Mouse (Mus musculus) fat pad, adult 2 months (tissue): Measurements from ENCODE around the gene Stn1.

Experiments
- DNase-seq: peaks from one replicate; pipeline ENCODE4 v3.0.0-alpha.2; 2011; ENCODE audit warnings: low read depth, low spot score; ENCODE audit errors: extremely low read depth

Stn1 gene

GRCm38 (mm10) chr19:47545055-47545454 lies 7.7 kb upstream of the Stn1 start:
- DNase-seq, result no peak

GRCm38 (mm10) chr19:47542441-47542840 lies 5.1 kb upstream of the Stn1 start:
- no peak for DNase-seq

DNA sequence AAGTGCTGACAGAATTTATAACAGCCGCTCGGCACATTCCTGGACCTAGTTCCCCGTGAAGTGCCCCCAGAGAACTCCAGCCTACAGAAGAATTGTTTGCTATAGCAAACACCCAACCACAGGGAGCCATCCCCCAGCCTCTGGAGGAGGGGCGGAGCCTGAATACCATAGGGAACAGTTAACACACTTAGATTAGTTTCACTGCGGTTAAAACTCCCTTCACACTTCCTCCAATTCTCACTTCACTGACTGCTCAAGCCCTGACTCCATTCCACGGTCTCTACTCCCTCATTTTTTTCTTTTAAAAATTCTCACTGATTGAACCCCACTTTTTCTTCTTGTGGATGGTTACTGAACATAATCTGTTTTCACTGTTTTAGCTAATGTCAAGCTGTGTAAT lies 1.5 kb upstream of the Stn1 start:
- no peak for DNase-seq

DNA sequence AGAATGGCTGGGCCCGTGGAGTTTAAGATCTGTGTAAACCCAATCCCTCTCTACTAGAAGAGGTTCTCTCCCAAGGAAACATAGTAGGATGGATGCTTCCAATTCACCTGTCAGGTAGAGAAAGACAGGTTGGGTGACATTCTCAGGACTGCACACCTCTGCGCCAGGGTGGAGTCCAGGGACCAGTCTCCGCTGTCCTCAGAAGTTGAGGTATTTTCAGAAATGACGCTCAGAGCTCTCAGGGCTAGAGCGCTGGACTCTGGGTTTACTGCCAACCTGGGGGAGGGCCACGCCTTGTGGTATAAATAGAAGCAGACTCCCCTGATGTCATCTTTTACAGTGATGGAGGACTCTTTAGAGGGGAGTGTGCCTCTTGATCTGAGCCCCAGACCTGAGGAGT lies 572 bp upstream of the Stn1 start:
- no peak for DNase-seq

DNA sequence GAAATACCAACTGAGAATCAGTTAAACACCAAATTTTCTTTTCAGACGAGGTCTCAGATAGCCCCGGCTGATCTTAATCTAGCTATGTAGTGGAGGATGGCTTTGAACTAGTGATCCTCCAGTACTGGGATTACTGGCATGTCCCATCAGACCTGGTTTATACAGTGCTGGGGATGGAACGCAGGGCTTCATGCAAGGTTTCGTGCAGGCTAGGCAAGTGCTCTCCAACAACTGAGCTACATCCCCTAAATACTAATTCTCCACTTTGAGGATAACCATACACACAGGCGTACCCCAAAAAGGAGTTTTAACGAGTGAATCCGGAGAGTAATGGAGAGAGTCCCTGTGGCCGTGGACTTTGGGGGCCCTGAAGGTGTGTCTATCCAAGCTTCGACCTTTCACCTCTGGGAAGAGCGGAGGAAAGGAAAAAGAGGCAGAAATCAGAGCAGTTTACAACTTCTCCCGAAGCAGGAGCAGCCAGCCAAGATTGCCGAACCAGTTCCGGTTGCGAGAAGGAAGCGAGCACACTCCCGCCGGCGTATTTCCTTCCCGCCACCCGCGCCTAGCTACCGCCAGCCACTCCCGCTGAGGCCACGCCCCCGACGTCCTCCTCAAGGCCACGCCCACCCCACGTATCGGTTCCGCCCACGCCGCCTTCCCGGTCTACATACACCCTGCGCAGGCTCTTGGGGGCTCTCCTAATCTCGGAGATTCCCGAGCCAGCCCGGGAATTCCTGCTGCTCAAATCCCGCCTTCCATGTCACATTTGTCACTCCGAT lies 597 bp downstream of the Stn1 start:
- DNase-seq, result peak; percentile 45

DNA sequence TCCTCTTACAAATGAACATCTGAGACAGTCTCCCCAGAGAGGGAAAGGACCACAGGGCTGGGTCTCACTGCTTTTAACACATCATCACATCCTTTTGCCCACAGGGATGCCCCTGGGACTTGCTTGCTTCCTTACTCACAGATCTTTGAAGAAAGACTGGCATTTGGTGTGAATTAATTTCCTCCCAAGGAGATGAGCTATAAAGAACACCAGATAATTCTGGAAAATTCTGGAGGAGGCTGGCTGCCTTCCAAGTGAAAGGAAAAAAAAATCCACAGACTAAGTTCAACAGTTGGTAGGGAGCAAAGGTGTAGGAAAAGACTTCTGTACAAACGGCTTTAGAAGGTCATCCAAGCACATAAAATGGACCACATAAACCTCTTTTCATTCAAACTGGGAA lies 3.2 kb downstream of the Stn1 start:
- no peak for DNase-seq

GRCm38 (mm10) chr19:47532449-47532848 lies 4.9 kb downstream of the Stn1 start:
- DNase-seq, result no peak

DNA sequence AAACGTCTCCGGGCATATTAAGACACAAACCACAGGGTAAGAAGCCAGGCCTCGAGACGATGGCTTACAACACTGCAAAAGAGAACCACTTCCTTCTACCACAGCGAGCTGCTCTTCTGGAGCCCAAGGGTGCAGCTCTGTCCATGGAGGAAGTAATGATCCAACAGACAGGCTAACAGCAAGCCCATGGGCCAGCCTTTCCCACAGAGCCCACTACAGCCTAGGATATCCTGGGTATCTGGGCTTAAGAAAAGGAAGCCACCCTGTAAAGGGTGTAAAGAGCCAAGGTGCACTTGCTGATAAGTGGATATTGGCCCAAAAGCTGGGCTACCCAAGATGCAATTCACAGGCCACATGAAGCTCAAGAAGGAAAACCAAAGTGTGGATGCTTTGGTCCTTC lies 6.0 kb downstream of the Stn1 start:
- DNase-seq, result no peak

DNA sequence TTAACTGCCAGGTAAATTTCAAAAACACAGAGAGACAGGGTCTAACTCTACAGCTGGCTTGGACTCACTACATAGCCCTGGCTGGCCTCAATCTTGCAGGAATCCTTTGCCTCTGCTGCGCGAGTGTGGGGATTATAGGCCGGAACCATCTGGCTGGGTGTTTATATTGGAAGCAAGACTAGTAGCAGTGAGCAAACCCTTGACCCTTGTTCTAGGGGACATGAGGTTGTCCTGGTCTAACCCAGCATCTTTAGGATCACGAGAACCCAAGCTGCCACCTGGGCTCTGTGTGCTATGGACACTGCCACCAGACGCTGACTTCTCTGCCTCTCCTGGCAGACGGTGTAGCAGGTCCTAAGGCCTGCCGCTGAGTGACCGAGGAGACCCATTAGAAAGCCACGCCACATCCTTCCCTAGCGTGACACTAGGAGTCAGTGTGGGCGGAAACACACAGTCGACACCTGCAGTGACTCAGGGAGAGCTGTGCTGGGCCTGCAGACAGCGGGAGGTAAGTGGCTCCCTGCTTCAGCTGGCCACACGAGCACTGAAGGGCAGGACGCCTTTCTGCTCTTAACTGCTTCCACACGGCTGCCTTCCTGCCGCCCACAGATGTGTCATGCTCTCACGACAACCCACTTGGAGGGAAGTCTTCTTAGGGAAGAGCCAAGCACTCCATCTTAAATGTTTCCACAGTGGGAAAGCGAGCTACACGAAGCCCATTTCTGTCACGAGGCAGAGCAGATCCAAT lies 10.9 kb downstream of the Stn1 start:
- no peak for DNase-seq

DNA sequence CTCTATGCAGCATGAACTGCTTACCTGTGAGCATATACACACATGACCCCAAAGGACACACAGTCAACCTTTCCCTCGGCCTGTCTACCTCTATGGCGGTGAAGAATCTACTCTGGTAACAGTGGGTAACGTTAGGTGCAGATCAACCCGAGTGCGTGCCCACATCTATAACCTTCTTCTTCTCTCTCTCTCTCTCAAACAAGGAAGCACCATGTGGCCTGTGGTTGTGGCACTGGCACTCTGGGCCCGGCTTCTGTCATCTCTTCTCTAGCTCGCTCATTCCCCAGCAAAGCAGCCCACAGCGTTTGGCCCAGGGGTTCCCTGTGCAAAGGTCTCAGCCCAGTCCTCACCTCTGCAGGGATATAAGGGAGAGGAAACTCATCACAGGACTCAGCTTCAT lies 12.4 kb downstream of the Stn1 start:
- DNase-seq, result no peak

- DNase-seq, result no peak
These were observed 15.9 kb downstream of the Stn1 start for GRCm38 (mm10) chr19:47521403-47521802.

- no peak for DNase-seq
These were observed 18.0 kb downstream of the Stn1 start for GRCm38 (mm10) chr19:47519163-47519893.

GRCm38 (mm10) chr19:47518475-47519162 lies 18.7 kb downstream of the Stn1 start:
- DNase-seq, result no peak

DNA sequence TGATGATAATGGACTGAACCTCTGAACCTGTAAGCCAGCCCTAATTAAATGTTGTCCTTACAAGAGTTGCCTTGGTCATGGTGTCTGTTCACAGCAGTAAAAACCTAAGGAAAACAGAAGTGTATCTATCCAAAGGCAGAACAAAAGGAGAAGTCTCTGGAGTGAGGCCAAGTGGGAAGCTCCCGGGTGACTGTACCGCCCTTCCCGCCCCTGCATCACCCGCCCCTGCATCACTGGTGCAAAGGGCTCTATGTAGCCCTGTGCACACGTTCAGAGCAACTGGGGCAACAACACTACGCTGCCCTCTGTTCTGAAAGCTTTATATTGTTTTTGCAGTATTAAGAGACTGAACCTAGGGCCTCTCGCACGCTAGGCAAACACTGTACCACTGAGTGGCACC lies 19.7 kb downstream of the Stn1 start:
- no peak for DNase-seq

- DNase-seq, result no peak
These were observed 20.4 kb downstream of the Stn1 start for GRCm38 (mm10) chr19:47516879-47517278.

GRCm38 (mm10) chr19:47515091-47515490 lies 22.2 kb downstream of the Stn1 start:
- DNase-seq, result no peak

- no peak for DNase-seq
These were observed 23.7 kb downstream of the Stn1 start for GRCm38 (mm10) chr19:47513618-47513897.

GRCm38 (mm10) chr19:47512794-47513617 lies 24.3 kb downstream of the Stn1 start:
- DNase-seq, result no peak

- no peak for DNase-seq
These were observed 25.3 kb downstream of the Stn1 start for GRCm38 (mm10) chr19:47511958-47512357.

GRCm38 (mm10) chr19:47511294-47511675 lies 26.0 kb downstream of the Stn1 start:
- DNase-seq, result no peak
